Mouse (Mus musculus): ENCODE measurements around the gene Ifng. TPM values are rescaled to one million over a fixed set of nuclear protein-coding genes. Genes with fewer than 3 reads are reported as not detected.

The Ifng gene
- not detected in 2 replicates for polyA plus RNA-seq (2015; fragmentation: Nextera tagmentation; extraction: Ambion mirVana)

DNA sequence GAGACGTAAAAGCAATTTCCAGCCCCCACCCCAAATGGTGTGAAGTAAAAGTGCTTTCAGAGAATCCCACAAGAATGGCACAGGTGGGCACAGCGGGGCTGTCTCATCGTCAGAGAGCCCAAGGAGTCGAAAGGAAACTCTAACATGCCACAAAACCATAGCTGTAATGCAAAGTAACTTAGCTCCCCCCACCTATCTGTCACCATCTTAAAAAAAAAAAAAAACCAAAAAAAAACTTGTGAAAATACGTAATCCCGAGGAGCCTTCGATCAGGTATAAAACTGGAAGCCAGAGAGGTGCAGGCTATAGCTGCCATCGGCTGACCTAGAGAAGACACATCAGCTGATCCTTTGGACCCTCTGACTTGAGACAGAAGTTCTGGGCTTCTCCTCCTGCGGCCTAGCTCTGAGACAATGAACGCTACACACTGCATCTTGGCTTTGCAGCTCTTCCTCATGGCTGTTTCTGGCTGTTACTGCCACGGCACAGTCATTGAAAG is at the start of gene Ifng:
TSS of gene Ifng (plus strand) at position 305 of the 499 bp plus-strand sequence.

Other genes with a start within 250 kb of the Ifng start
- gene Il22, start 236.1 kb upstream of the Ifng start, polyA plus RNA-seq (2015; fragmentation: Nextera tagmentation; extraction: Ambion mirVana), result not detected in 2 replicates
- not detected in 2 replicates for gene Gm32717, start 200.3 kb upstream of the Ifng start, polyA plus RNA-seq (2015; fragmentation: Nextera tagmentation; extraction: Ambion mirVana)
- not detected in 2 replicates for gene Gm32802, start 182.4 kb upstream of the Ifng start, polyA plus RNA-seq (2015; fragmentation: Nextera tagmentation; extraction: Ambion mirVana)
- not detected in 2 replicates for gene Iltifb, start 146.0 kb upstream of the Ifng start, polyA plus RNA-seq (2015; fragmentation: Nextera tagmentation; extraction: Ambion mirVana)
- gene Gm9040, start 114.1 kb upstream of the Ifng start, polyA plus RNA-seq (2015; fragmentation: Nextera tagmentation; extraction: Ambion mirVana), result not detected in 2 replicates
- not detected in 2 replicates for gene Gm9044, start 108.6 kb upstream of the Ifng start, polyA plus RNA-seq (2015; fragmentation: Nextera tagmentation; extraction: Ambion mirVana)
- gene Gm9045, start 103.2 kb upstream of the Ifng start, polyA plus RNA-seq (2015; fragmentation: Nextera tagmentation; extraction: Ambion mirVana), result 0.06 and 0.11 TPM in 2 replicates
- not detected in 2 replicates for gene Gm9046, start 97.8 kb upstream of the Ifng start, polyA plus RNA-seq (2015; fragmentation: Nextera tagmentation; extraction: Ambion mirVana)
- 0.06 TPM in 1 of 2 replicates, not detected in the other for gene Gm9048, start 92.4 kb upstream of the Ifng start, polyA plus RNA-seq (2015; fragmentation: Nextera tagmentation; extraction: Ambion mirVana)
- 0.06 and 0.11 TPM in 2 replicates for gene Gm9049, start 86.9 kb upstream of the Ifng start, polyA plus RNA-seq (2015; fragmentation: Nextera tagmentation; extraction: Ambion mirVana)